Mouse (Mus musculus) ES-CJ7 (cell line): ENCODE measurements around the gene Prkcq.

ENCODE experiments used
- DNase-seq: peaks from one replicate; pipeline ENCODE4 v3.0.0; 2011; ENCODE audit warnings: low read depth, low spot score

Prkcq gene

DNA sequence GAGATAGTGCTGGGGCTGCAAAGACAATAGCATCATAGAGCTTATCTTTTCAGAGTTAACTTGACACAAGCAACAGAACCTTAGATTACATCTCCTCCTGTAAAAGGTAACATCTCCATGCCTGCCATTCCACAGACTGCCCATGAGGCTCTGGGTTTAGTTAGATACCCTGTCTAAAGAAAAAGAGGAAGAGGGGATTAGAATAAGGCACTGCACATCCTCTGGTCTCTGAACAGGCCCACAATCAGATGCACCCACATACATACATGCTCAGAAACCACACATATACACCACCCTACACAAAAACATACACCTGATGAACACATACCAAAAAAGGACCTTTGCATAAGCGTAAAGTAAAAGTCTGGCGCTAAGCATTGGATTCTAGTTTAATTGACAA lies 47.4 kb downstream of the Prkcq start:
- no peak for DNase-seq

DNA sequence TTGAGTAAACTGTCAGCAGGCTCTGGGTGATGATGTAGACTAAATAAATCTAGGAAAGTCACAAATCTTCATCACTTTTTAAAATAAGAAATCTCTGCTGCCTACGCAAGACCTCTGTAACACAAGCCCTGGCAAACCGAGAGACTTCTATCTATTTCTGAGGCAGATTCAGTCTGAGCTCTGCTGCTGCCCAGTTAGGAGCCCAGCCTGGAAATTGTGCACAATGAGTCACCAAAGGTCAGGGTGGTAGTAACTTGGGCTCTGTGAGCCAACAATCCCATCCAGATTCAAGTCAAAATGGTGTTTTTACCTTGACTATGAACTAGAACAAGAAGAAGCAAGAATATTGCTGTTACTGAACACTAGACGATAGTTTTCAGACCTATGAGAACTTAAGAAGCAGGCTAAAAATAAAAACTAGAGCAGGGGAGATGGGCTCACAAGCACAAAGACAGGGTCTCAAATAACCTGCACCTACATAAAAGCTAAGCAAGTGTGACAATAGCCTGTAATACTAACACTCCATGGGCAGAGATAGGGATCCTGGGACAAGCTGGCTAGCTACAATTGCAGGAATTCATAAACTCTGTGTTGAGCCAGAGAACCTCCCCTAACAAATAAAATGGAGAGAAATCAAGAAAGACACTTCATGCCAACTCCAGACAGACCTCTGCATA lies 53.0 kb downstream of the Prkcq start:
- DNase-seq, result no peak

DNA sequence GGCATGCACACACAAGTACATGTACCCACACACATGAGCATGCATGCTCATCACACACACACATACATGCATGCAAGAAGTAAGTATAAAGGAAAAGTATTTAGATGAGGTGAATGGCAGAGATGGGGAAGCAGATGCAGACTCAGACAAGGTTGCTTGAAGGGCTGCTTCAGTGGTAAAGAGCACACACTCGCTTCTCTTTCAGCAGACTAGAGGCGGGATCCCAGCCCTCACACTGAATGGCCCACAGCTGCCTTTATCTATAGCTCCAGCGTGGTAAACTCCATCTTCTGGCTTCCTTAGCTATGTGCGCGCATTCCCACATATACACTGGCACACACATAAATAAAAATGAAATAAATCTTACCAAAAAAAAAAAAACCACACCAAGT lies 53.6 kb downstream of the Prkcq start:
- DNase-seq, result no peak

DNA sequence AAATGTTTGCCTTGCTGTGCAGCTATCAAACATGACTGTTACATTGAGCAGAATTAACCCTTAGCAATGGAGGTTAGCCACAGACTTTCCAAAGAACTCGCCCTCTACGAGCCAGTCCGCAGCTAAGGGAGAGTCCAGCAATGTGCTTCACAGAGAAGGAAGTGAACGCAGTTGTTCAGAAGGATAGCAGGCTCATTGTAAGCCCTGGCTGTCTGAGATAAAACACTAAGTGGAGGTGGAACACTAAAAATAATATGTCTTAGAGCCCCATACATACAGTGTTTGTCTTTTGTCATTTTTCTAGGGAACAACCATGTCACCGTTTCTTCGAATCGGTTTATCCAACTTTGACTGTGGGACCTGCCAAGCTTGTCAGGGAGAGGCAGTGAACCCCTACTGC lies 54.6 kb downstream of the Prkcq start:
- DNase-seq, result no peak

DNA sequence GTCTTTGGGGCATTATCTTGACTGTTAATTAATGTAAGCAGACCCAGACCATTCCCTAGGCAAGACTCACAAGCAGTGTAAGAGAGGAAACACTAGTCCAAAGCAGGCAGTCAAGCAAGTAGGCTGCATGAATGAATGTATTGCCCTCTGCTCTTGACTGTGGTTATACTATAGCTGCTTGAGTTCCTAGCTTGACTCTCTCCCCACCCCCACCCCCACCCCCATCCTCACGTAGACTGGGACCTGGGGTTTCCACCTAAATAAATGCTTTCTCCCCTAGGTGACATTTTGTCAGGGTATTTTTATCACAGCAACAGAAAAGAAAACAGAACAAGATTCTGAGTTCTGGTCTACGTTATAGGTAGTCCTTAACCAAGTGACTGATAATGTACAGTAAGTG lies 57.2 kb downstream of the Prkcq start:
- DNase-seq, result no peak

DNA sequence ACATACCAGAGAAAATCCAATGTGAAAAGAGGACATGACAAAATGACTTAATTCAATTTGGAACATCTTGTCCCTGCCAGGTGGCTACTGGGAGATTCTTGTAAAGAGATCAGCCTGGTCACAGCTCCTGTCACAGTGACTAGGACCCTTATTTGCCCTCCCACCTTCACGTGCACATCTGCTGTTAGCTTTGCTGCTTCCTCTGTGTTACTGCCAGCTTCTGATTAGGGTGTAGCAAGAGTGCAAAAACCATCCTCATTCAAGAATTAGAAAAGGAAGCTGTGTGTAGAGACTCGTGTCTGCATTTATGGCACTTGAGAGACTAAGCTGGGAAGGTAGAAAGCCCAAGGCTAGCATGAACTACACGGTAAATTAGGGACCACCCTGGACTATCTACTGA lies 59.2 kb downstream of the Prkcq start:
- no peak for DNase-seq

DNA sequence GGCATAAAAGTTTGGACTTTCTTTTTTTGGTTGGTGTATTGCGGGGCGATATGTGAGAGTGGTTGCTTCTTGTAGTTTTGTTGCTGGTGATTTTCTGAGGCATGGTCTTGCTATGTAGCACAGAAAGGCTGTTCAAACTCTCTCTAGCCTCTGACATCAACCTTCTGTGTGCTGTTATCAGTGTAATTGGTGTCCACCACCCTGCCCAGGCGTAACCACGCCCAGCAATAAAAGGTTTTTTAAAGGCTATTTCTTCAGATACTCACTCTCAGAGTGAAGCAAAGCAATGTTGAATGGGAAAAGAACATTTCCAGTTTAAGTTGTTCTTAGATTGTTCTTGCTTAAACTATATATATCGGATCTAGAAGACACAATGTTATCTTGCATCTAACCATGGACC lies 60.1 kb downstream of the Prkcq start:
- no peak for DNase-seq

DNA sequence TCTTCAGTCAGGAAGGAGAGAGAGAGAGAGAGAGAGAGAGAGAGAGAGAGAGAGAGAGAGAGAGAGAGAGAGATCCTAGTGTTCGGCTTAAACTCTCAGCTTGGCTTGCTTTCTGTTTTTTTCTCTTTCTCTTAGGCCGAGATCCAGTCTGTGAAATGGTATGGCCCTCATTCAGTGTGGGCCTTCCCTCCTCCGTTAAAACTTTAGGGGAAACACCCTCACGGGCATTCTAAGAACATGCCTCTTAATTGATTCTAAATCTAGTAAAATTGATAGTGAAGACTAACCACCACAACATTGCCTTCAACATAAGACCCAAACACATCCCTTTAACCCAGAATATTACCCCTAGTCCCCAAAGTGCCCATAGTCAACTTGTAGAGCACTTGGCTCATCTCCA lies 66.3 kb downstream of the Prkcq start:
- no peak for DNase-seq

DNA sequence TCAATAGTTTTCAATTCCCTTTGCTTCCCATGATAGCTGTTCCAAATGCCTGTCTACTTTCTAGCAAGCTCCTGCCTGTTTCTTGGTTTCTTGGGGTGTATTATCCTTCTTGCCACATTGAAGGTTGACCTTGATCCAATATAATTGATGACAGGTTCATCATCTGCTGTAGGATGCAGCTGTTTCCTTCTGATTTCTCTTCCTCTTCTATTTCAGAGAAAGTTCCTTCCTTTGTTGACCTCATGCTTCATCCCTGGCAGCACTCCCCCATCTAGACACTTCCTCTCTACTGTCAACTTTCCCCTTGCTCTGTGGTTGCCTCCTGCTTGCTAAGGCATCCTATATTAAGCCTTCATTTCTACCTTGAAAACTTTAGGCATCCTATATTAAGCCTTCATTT lies 67.6 kb downstream of the Prkcq start:
- no peak for DNase-seq

DNA sequence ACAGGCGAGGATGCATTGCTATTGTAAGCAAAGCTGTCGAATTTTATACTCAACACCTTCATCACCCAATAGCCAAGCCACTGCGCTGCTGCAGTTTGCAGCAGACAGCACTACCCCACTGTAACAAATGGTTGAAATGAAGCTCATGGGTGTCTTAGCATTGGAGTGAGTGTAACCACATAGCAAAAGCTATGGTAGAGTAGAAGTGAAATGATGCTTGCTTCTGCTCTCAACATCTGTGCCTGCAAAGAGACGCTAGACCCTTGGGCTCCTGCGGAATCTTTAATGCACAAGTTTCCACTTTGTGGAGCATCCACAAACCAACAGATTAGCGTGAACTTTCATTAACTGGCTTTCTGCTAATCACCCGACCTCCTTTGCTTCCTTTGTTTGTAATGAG lies 74.0 kb downstream of the Prkcq start:
- no peak for DNase-seq

DNA sequence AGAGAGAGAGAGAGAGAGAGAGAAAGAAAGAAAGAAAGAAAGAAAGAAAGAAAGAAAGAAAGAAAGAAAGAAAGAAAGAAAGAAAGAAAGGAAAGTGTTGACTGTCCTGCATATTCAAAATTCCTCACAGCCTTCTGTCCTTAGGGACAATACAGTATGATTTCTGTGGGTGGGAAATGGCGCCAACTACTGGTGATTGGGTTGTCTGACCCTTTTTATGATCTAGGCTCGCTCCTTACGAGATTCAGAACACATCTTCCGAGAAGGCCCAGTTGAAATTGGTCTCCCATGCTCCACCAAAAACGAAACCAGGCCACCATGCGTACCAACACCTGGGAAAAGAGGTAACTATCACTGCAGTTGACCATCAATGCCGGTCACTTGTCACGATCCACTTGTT lies 82.0 kb downstream of the Prkcq start:
- peak; percentile 42 for DNase-seq

DNA sequence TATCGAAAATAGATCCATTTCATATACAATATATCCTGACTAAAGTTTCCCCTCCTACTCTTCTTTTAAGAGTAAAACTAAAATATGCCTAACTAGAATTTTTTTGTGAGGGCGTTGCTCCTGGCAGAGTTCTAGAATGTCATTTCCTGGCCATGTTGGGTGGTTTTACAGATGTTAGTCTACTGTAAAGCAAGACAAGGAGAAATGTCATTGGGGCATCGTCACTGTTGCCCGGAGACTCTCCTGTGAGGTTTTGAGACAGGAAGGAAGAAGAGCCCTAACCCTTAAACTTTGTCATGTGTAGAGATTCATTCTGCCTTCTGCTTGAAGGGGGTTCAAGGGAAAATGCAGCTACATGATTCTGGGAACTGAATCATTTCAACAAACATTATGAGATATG lies 82.5 kb downstream of the Prkcq start:
- DNase-seq, result no peak

DNA sequence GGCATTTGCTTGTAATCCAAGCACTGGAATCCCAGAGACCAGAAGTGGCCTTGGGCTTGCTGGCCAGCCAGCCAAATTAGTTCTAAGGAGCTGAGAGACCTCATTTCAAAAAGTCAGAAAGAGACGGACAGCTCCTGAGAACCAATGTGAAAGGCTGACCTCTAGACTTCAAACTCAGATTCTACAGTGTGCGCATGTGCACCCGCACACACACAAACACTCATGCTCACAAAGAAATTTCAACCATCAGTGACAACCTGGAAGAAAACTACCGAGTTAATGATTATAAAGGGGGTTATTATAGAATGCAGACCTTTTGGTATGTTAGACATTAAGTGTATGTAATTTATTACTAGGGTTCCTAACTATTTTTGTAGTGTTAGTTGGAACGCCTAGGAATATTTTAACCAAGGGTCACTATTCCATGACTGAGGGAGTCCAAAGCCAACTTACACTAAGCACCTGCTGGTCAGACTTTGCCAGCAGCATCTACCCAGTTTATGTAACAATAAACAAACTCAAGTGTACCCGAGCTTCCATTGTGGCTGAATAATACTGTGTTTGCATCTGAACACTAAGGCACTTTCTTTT lies 85.4 kb downstream of the Prkcq start:
- no peak for DNase-seq

DNA sequence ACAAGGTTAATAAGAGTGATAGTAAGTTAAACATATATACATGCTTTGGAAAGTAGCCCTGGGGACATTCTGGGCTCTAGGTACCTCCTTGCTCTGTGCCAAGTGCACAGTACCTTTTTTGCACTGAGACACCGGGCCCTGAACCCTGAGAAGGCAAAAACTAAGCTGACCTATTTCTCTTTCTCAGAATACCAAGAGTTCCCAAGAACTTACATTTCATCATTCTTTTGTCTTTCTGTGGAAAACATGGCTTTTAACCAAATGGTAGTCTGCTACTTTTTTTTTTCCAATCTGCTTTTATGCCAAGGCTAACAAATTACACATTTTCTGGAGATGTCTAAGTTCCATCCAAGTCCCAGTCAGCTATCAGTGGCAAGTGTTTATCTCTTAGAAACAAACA lies 86.3 kb downstream of the Prkcq start:
- DNase-seq, result no peak

DNA sequence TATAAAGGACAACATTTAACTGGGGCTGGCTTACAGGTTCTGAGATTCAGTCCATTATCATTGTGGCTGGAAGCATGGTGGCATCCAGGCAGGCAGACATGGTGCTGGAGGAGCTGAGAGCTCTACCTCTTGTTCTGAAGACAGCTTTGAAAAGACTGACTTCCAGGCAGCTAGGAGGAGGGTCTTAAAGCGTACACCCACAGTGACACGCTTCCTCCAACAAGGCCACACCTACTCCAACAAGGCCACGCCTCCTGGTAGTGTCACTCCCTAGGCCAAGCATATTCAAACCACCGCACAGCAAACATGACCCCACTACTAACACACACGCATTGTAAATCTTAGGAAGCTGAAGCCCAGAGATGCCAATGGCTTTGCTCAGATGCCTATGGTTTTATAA lies 87.5 kb downstream of the Prkcq start:
- peak; percentile 4 for DNase-seq

DNA sequence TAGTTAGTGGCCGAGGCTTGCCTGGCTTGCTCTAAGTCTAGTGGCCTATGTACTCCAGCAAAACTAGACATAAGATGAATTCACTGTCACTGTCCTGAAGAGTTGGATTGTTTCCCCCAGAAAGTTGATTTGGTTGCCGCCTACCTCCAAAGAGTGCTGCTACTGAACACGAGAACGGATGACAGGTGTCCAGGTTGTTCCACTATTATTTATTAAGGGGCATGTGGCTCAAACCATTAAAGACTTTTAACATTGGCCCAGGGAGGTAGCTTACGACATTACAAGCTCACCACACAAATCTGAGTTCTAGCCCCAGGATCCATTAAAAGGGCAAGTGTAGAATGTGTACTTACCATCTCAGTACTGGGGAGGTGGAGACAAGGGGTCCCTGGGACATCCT lies 92.9 kb downstream of the Prkcq start:
- no peak for DNase-seq

DNA sequence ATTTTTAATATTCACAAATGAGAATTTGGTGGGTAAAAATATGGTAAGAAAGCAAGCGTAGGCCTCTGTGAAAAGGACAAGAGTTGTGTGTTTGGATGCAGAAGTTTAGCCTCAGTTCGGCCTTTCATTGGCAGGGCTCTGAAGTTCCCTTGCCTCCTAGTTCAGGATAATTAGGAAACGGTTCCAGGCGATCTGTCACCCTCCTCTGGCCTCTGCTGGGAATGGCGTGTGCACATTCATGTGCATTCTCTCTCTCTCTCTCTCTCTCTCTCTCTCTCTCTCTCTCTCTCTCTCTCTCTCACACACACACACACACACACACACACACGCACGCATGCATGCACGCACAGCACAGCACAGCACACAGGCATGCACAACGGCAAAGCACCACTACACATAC lies 93.5 kb downstream of the Prkcq start:
- no peak for DNase-seq

DNA sequence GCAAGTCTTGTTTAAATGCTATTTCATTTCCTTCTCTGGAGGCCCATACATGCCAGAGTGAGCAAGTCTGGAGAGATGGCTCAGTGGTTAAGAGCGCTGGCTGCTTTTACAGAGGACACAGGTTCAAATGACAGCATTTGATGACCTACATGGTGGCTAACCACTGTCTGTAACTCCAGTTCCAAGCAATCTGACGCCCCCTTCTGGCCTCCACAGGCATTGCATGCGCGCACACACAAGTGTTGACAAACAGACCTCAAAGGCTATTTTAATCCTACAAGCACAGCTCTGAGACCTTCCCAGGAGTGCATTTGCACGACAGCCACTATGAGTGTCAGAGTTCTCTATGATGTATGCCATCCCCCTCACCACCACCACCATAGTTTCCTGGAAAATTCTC lies 94.4 kb downstream of the Prkcq start:
- DNase-seq, result peak; percentile 65

DNA sequence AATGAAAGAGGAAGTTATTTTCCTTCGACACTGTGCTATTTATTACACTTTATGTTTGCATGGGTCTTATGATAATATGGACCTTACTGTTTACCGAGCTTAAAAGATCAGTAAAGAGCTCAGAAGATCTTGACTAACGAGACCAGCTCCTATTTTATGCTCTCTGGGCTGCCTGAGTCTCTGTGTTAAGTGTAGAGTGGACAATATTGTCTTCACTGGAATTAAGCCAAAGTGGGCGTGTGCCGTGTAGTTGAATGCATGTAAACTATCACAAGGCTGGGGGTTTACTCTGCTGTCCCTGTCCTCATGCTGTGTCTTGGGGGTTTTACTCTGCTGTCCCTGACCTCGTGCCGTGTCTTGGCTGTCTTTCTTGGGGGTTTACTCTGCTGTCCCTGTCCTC lies 107.1 kb downstream of the Prkcq start:
- DNase-seq, result no peak

DNA sequence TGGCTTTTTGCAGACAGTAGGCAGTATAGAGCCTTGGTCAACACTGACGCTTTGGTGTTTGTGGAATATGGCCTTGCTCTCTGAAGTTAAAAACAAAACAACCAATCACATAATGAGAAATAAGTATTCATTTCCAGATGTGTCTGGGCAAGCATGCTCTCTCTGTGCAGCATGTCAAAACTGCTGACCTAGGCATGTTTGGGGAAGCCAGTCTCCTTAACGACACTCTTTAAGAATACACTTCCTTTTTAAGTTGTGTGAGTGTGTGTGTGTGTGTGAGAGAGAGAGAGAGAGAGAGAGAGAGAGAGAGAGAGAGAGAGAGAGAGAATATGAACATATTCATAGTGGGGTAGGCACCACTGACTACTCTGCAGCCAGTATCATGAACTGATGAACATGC lies 108.3 kb downstream of the Prkcq start:
- DNase-seq, result no peak

DNA sequence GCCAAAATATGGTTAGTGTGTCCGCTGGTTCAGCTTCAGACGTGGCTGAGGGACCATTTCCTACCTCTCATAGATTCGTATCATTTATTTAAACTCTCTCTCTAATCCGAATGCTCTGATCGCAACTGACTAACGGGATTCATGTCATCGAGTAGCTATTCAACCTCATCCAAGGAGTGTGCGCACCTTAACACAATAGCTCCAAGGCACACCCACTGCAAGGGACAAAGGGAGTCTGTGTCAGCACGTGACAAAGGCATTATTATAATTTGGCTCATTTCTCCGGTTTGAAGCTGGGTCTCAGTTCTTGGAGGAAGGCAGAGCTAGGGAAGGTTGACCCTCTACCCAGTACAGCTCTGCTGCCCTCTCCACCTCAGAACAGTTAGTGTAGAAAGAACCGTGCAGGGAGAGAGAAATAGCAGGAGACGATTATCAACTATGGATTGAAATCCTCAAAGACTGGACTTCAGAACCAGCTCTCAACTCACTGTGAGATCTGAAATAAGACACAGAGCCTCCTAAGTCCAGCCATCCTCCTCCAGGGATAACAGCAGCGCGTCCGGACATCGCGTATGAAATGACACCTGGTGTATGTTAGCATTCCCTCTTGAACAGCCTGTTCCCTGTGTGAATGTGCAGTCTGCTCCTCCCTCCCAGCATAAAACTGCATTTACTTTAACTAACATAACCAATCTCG lies 116.1 kb downstream of the Prkcq start:
- no peak for DNase-seq

DNA sequence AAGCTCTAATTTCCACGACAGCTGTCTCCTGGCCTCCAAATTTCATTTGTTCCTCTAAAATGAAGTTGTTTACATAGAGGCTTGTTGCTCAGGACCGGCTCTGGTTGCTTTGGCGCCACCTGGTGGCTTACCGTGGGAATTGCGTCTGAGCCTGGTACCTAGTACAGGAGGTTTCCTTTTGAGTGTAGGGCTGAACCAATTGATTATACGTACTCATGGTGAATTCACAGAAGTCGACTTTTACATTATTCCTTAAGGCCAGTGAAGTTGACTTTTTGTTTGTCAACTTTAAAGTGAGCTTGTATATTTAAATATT lies 116.6 kb downstream of the Prkcq start:
- peak; percentile 65 for DNase-seq

DNA sequence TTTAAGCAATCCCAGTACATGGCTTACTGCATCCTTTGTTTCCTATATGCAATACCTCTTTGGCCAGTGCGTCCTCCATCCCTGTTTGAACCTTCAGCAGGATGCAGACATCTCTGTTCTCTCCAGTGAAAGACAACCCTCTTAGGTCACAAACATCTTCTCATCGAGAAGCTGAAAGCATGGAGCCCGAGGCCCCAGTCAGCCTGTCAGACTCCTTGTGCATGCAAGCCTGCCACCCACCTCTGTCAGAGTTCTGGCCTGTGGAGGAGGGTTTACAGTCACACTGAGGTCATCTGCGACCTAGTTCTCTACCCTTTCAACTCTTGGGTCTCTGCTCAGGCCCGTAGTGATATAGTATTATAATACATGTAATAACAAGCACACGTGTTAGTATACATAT lies 119.0 kb downstream of the Prkcq start:
- DNase-seq, result no peak
